Mouse (Mus musculus): ENCODE data around the gene Myo3a. TPM values are rescaled to one million over a fixed set of nuclear protein-coding genes. Genes with fewer than 3 reads are reported as not detected.

The Myo3a gene
- polyA plus RNA-seq, 2 experiments = not detected

- no peak overlapping the region for H3K27ac ChIP-seq
- H3K27me3 ChIP-seq (ENCODE audit: control insufficient read depth, insufficient read depth, low read length) = peaks cover 82% of the 10 kb centered on the region
- no peak overlapping the region for H3K9ac ChIP-seq (replicated peaks)
- DNase-seq (ENCODE audit: low read depth in 3 of 3, low spot score in 3 of 3) (no peak), ATAC-seq (ENCODE audit: insufficient read depth) (no peak)
- H3K4me1 ChIP-seq (replicated peaks; ENCODE audit: control insufficient read depth in 2 of 2, insufficient read depth in 2 of 2, low read length in 1 of 2) = no peaks in the 10 kb centered on the region
- H3K9me3 ChIP-seq (ENCODE audit: control insufficient read depth, low read length) = no peaks in the 10 kb centered on the region
- no peak overlapping the region for H3K4me3 ChIP-seq (ENCODE audit: insufficient read depth in 1 of 2, low read depth in 2 of 2, low read length in 2 of 2)
- WGBS (ENCODE audit: insufficient replicate concordance) = 4% methylated on average over 20 of the region's 20 CpGs
- no peaks in the 10 kb centered on the region for H3K36me3 ChIP-seq (replicated peaks; ENCODE audit: control insufficient read depth, insufficient read depth, low read depth)
- TF ChIP-seq CTCF (IDR thresholded peaks at IDR 0.05; ENCODE audit: low read depth) (no peak), EP300 (IDR thresholded peaks at IDR 0.05; ENCODE audit: low read depth) (no peak)
- no peak overlapping the region for H3K4me2 ChIP-seq (ENCODE audit: low read depth)
These were observed 393.9 kb downstream of the Myo3a start for GRCm38 (mm10) chr2:22620978-22621827.

GRCm38 (mm10) chr2:22621828-22622731 lies 394.8 kb downstream of the Myo3a start, which contains the start of gene Gad2:
Gad2 (plus strand) TSS chr2:22622205.
- ATAC-seq (ENCODE audit: insufficient read depth) = no peak

GRCm38 (mm10) chr2:22623111-22624070 lies 396.1 kb downstream of the Myo3a start:
- no peak overlapping the region for H3K9ac ChIP-seq (replicated peaks)
- H3K9me3 ChIP-seq (ENCODE audit: control insufficient read depth, low read length) = no peaks in the 10 kb centered on the region
- no peak overlapping the region for H3K4me3 ChIP-seq (ENCODE audit: insufficient read depth in 1 of 2, low read depth in 2 of 2, low read length in 2 of 2)
- no peaks in the 10 kb centered on the region for H3K36me3 ChIP-seq (replicated peaks; ENCODE audit: control insufficient read depth, insufficient read depth, low read depth)
- H3K27ac ChIP-seq = no peak overlapping the region
- peaks cover 82% of the 10 kb centered on the region for H3K27me3 ChIP-seq (ENCODE audit: control insufficient read depth, insufficient read depth, low read length)
- no peak for ATAC-seq (ENCODE audit: insufficient read depth)
- 0 out of 4 replicates have a peak, but pooled peaks cover 0 to 2% of the 10 kb centered on the region in 2 experiments for H3K4me1 ChIP-seq (replicated peaks; ENCODE audit: control insufficient read depth in 2 of 2, insufficient read depth in 2 of 2, low read length in 1 of 2)
- DNase-seq (ENCODE audit: low read depth in 3 of 3, low spot score in 3 of 3) = no peak
- TF ChIP-seq EP300 (IDR thresholded peaks at IDR 0.05; ENCODE audit: low read depth) (no peak), CTCF (IDR thresholded peaks at IDR 0.05; ENCODE audit: low read depth) (no peak)
- under 1% methylated on average over 56 of the region's 60 CpGs for WGBS (ENCODE audit: insufficient replicate concordance)
- H3K4me2 ChIP-seq (ENCODE audit: low read depth) = no peak overlapping the region

More at GRCm38 (mm10) chr2:22621828-22622731, 394.8 kb downstream of the Myo3a start, which contains the start of gene Gad2:
- Histone ChIP-seq H3K4me1 (replicated peaks; ENCODE audit: control insufficient read depth in 2 of 2, insufficient read depth in 2 of 2, low read length in 1 of 2) (no peaks in the 10 kb centered on the region), H3K27ac (no peak within 1 kb of the TSS), H3K27me3 (ENCODE audit: control insufficient read depth, insufficient read depth, low read length) (peaks cover 87% of the 10 kb centered on the region), H3K4me2 (ENCODE audit: low read depth) (peak within 1 kb of the TSS; percentile 6), H3K9me3 (ENCODE audit: control insufficient read depth, low read length) (no peaks in the 10 kb centered on the region), H3K9ac (replicated peaks) (no peak within 1 kb of the TSS), H3K36me3 (replicated peaks; ENCODE audit: control insufficient read depth, insufficient read depth, low read depth) (no peaks in the 10 kb centered on the region), H3K4me3 (ENCODE audit: insufficient read depth in 1 of 2, low read depth in 2 of 2, low read length in 2 of 2) (no peak within 1 kb of the TSS)
- 1% methylated on average over 55 of the region's 55 CpGs for WGBS (ENCODE audit: insufficient replicate concordance)
- no peak for DNase-seq (ENCODE audit: low read depth in 3 of 3, low spot score in 3 of 3)
- TF ChIP-seq CTCF (IDR thresholded peaks at IDR 0.05; ENCODE audit: low read depth) (no peak), EP300 (IDR thresholded peaks at IDR 0.05; ENCODE audit: low read depth) (no peak)

GRCm38 (mm10) chr2:22624188-22624975 lies 397.1 kb downstream of the Myo3a start:
- Histone ChIP-seq H3K27me3 (ENCODE audit: control insufficient read depth, insufficient read depth, low read length) (peaks cover 75% of the 10 kb centered on the region), H3K9me3 (ENCODE audit: control insufficient read depth, low read length) (no peaks in the 10 kb centered on the region), H3K9ac (replicated peaks) (no peak overlapping the region), H3K4me3 (ENCODE audit: insufficient read depth in 1 of 2, low read depth in 2 of 2, low read length in 2 of 2) (no peak overlapping the region), H3K36me3 (replicated peaks; ENCODE audit: control insufficient read depth, insufficient read depth, low read depth) (no peaks in the 10 kb centered on the region), H3K4me1 (replicated peaks; ENCODE audit: control insufficient read depth in 2 of 2, insufficient read depth in 2 of 2, low read length in 1 of 2) (0 out of 4 replicates have a peak, but pooled peaks cover 0 to 2% of the 10 kb centered on the region in 2 experiments), H3K4me2 (ENCODE audit: low read depth) (no peak overlapping the region), H3K27ac (no peak overlapping the region)
- no peak for DNase-seq (ENCODE audit: low read depth in 3 of 3, low spot score in 3 of 3)
- no peak for ATAC-seq (ENCODE audit: insufficient read depth)
- WGBS (ENCODE audit: insufficient replicate concordance) = 5% methylated on average over 27 of the region's 27 CpGs
- TF ChIP-seq EP300 (IDR thresholded peaks at IDR 0.05; ENCODE audit: low read depth) (no peak), CTCF (IDR thresholded peaks at IDR 0.05; ENCODE audit: low read depth) (no peak)

Data from liver, embryonic 14.5 days (tissue).